Mouse (Mus musculus) heart, adult 11 months (tissue): ENCODE measurements around the gene Krt77.

ENCODE experiments used
- DNase-seq: peaks from one replicate; pipeline ENCODE4 v3.0.0; 2022

The Krt77 gene

DNA sequence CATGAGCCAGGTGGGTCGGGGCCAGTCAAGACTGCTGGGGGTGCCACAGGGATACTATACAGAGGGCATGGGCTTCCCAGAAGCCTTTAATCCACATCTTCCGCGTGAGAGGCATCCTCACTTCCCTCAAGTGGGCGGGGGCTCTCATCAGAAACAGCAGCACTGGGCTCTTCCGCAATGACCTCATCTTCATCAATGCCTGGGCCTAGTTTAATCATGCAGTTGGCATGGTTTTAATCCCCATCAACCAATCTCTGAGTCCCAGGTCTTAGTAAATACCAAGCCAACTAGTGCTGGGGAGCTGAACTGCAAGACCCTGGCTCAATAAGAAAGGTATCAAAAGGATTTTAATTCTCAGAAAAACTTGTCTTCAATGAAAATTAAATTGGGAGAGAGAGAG lies 40.1 kb downstream of the Krt77 start:
- DNase-seq = no peak

DNA sequence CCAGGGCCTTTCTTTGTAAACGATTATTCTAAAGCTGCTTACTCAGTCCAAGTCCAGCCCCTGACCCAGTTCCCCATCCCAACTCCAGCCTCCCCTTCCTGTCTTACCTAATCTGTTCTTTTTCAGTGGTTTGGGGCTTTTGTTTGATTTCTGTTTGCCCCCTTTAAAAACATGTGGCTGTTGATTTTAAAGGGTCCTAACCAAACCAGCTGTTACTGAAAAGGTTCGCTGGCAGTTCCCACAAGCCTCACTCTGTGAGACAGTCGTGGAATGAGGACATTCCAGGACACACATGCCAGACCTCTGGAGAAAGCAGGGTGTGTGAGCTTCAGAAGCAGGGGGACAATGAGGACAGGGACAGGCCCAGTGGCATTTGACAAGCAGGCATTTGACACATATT lies 47.7 kb downstream of the Krt77 start:
- DNase-seq = no peak

GRCm38 (mm10) chr15:101817875-101818274 lies 51.6 kb downstream of the Krt77 start, which contains the start of gene Krt2:
Gene Krt2 (minus strand): TSS chr15:101818169.
- DNase-seq = no peak
